Mouse (Mus musculus): Measurements from ENCODE around the gene Fcrla.
"Not testable (repeated sequence)": the region's sequence is repeated elsewhere in the genome, so short reads cannot be mapped to it uniquely, and the experiment has no call there.

GRCm38 (mm10) chr1:170975350-170975749 is 48.0 kb upstream of the Fcrla start:
- not testable (repeated sequence) for TF ChIP-seq POLR2A, CTCF (IDR thresholded peaks at IDR 0.05; ENCODE audit: extremely low read depth, insufficient read depth, low read length)

Measured in cortical plate, adult 2 months (tissue).